Mouse (Mus musculus) left cerebral cortex, postnatal 10 days (tissue): ENCODE results near the gene Tmem39a. TPM values are rescaled to one million over a fixed set of nuclear protein-coding genes. Genes with fewer than 3 reads are reported as not detected.
A peak's percentile ranks its signal among the peaks of the same experiment; 100 is the strongest.

Source experiments
- DNase-seq, 2 experiments: peaks; one replicate each; pipeline ENCODE4 v3.0.0; 2021 to 2022; ENCODE audit warnings: low spot score in 2 of 2, mixed read lengths in 1 of 2; ENCODE audit errors: extremely low spot score in 1 of 2
- intact Hi-C: fragments of 180-260 bp; cut with DNase I; formaldehyde crosslinking; loops from one replicate; pipeline ENCODE4 v1.15.1; 2025
- total RNA-seq, 2 experiments: library from RNA; stranded (reverse); gene quantifications; 2 replicates each; pipeline ENCODE4 v1.2.3; 2021

Gene Tmem39a
- total RNA-seq, 2 experiments from 2014 or later: 19.5 to 22.9 TPM

- intact Hi-C loops: no loop called here
- DNase-seq: no peak
Observed at GRCm38 (mm10) chr16:38584761-38585160, 26.3 kb downstream of the Tmem39a start.

GRCm38 (mm10) chr16:38585186-38585585, 26.7 kb downstream of the Tmem39a start:
- intact Hi-C loops: no loop called here
- DNase-seq: no peak

GRCm38 (mm10) chr16:38587163-38587562, 28.7 kb downstream of the Tmem39a start:
- intact Hi-C loops: no loop called here

GRCm38 (mm10) chr16:38587572-38587971, 29.1 kb downstream of the Tmem39a start:
- intact Hi-C loops: no loop called here
- DNase-seq: no peak

More at GRCm38 (mm10) chr16:38587163-38587562, 28.7 kb downstream of the Tmem39a start:
- no peak for DNase-seq

GRCm38 (mm10) chr16:38591506-38591905, 33.0 kb downstream of the Tmem39a start:
- intact Hi-C loops: no loop called here
- no peak for DNase-seq

GRCm38 (mm10) chr16:38592026-38592678, 33.7 kb downstream of the Tmem39a start:
- DNase-seq: peak; percentile 9 to 54
- intact Hi-C loops: no loop called here

GRCm38 (mm10) chr16:38592946-38593345, 34.4 kb downstream of the Tmem39a start:
- intact Hi-C loops: no loop called here
- no peak for DNase-seq

GRCm38 (mm10) chr16:38594435-38594834, 35.9 kb downstream of the Tmem39a start:
- intact Hi-C loops: no loop called here

GRCm38 (mm10) chr16:38596099-38596498, 37.6 kb downstream of the Tmem39a start:
- intact Hi-C loops: no loop called here
- DNase-seq: no peak

More at GRCm38 (mm10) chr16:38594435-38594834, 35.9 kb downstream of the Tmem39a start:
- DNase-seq: no peak

GRCm38 (mm10) chr16:38596651-38597050, 38.2 kb downstream of the Tmem39a start:
- no peak for DNase-seq
- intact Hi-C loops: no loop called here

GRCm38 (mm10) chr16:38598986-38599680, 40.6 kb downstream of the Tmem39a start:
- intact Hi-C loops: no loop called here
- no peak for DNase-seq

- peak; percentile 20 to 75 for DNase-seq
- intact Hi-C loops: no loop called here
Observed at GRCm38 (mm10) chr16:38602989-38603804, 44.7 kb downstream of the Tmem39a start.

- intact Hi-C loops: no loop called here
Observed at GRCm38 (mm10) chr16:38606509-38606908, 48.0 kb downstream of the Tmem39a start.

GRCm38 (mm10) chr16:38608687-38609086, 50.2 kb downstream of the Tmem39a start:
- intact Hi-C loops: no loop called here
- no peak for DNase-seq

More at GRCm38 (mm10) chr16:38606509-38606908, 48.0 kb downstream of the Tmem39a start:
- DNase-seq: no peak

- DNase-seq: no peak
- intact Hi-C loops: no loop called here
Observed at GRCm38 (mm10) chr16:38609092-38609491, 50.6 kb downstream of the Tmem39a start.

GRCm38 (mm10) chr16:38612646-38613045, 54.1 kb downstream of the Tmem39a start:
- intact Hi-C loops: no loop called here
- DNase-seq: no peak

GRCm38 (mm10) chr16:38613646-38614045, 55.1 kb downstream of the Tmem39a start:
- intact Hi-C loops: no loop called here
- no peak for DNase-seq

- intact Hi-C loops: loop anchor here (5.0 kb wide), 1 partner anchor 194 kb away; no protein-coding TSS in a partner anchor
- DNase-seq: no peak
Observed at GRCm38 (mm10) chr16:38617977-38618376, 59.5 kb downstream of the Tmem39a start.

GRCm38 (mm10) chr16:38619054-38619453, 60.6 kb downstream of the Tmem39a start:
- peak; percentile 74 to 86 for DNase-seq
- intact Hi-C loops: loop anchor here (5.0 kb wide), 1 partner anchor 193 kb away; no protein-coding TSS in a partner anchor
